Mouse (Mus musculus): ENCODE measurements around the gene Gimap5. TPM values are rescaled to one million over a fixed set of nuclear protein-coding genes. Genes with fewer than 3 reads are reported as not detected.

Gene Gimap5
- polyA plus RNA-seq, 1 experiment from 2014 or later: 6.9 TPM

DNA sequence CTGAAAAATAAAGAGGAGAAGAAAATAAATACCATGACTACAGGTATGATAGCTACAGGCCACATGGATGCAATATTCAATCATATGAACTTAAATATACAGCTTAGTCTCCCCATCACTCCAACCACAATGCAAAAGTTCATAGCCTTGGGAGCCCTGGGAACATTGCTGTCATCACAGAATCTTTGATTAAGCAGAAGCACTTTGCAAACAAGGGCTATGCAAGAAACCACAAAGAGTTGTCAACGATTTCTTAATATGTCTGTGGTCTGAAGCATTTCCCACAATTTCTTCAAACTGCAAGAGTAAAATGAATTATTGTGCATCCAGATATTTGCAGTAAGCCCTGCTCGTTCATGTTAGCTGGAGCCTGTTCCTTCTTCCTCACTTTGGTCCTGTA is 8.9 kb upstream of the Gimap5 start:
- no peaks in the 10 kb centered on the region for H3K9me3 ChIP-seq (replicated peaks; ENCODE audit: control insufficient read depth, low read length)
- H3K9ac ChIP-seq (ENCODE audit: low read length): no peak overlapping the region
- H3K27me3 ChIP-seq (ENCODE audit: control insufficient read depth, insufficient read depth, low read length): 0 out of 2 replicates have a peak, but pooled peaks cover 3% of the 10 kb centered on the region
- H3K36me3 ChIP-seq (ENCODE audit: control insufficient read depth, insufficient read depth, low read length): no peaks in the 10 kb centered on the region
- no peak overlapping the region for H3K27ac ChIP-seq (ENCODE audit: low read length)
- ATAC-seq (ENCODE audit: insufficient read depth, low FRiP score): no peak
- WGBS: 66% methylated on average over 2 of the region's 2 CpGs
- no peak overlapping the region for H3K4me3 ChIP-seq (replicated peaks; ENCODE audit: low read length)
- H3K4me1 ChIP-seq (ENCODE audit: control insufficient read depth, insufficient read depth, low read length): 0 out of 2 replicates have a peak, but pooled peaks cover 3% of the 10 kb centered on the region
- H3K4me2 ChIP-seq (ENCODE audit: low read depth, low read length): no peak overlapping the region

DNA sequence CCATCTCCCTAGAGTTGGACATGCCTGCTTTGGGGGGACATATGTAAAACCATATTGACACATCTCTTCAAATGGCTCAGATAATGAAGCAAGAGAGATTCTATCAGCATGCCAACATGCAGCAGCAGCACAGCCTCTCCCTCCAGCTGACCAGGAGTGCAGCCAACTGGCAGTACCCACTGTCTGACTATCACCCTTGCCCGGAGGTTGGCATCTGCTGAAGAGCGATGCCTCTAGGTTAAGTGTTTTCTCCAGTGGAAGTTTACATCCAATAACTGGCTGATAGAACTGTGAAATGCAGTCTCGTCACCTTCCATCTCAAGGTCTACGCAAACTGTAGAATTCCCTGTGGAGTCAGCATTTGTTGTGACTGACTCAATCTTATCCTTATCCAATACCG is 8.3 kb upstream of the Gimap5 start:
- Histone ChIP-seq H3K36me3 (ENCODE audit: control insufficient read depth, insufficient read depth, low read length) (no peaks in the 10 kb centered on the region), H3K9me3 (replicated peaks; ENCODE audit: control insufficient read depth, low read length) (no peaks in the 10 kb centered on the region), H3K9ac (ENCODE audit: low read length) (no peak overlapping the region), H3K27ac (ENCODE audit: low read length) (no peak overlapping the region), H3K4me1 (ENCODE audit: control insufficient read depth, insufficient read depth, low read length) (peaks cover 9% of the 10 kb centered on the region), H3K4me2 (ENCODE audit: low read depth, low read length) (no peak overlapping the region), H3K27me3 (ENCODE audit: control insufficient read depth, insufficient read depth, low read length) (peaks cover 8% of the 10 kb centered on the region), H3K4me3 (replicated peaks; ENCODE audit: low read length) (no peak overlapping the region)
- 87% methylated on average over 5 of the region's 5 CpGs for WGBS
- no peak for ATAC-seq (ENCODE audit: insufficient read depth, low FRiP score)

- Histone ChIP-seq H3K4me2 (ENCODE audit: low read depth, low read length) (peak within 1 kb of the TSS; percentile 41; the same call in 1 of the 2 replicates), H3K9ac (ENCODE audit: low read length) (0 out of 2 replicates have a peak within 1 kb of the TSS, but pooled peaks have one; percentile 2), H3K9me3 (replicated peaks; ENCODE audit: control insufficient read depth, low read length) (no peaks in the 10 kb centered on the region), H3K27me3 (ENCODE audit: control insufficient read depth, insufficient read depth, low read length) (peaks cover 15% of the 10 kb centered on the region), H3K36me3 (ENCODE audit: control insufficient read depth, insufficient read depth, low read length) (no peaks in the 10 kb centered on the region), H3K4me3 (replicated peaks; ENCODE audit: low read length) (peak within 1 kb of the TSS; percentile 20), H3K4me1 (ENCODE audit: control insufficient read depth, insufficient read depth, low read length) (peaks cover 14% of the 10 kb centered on the region), H3K27ac (ENCODE audit: low read length) (peak within 1 kb of the TSS; percentile 14; the same call in 1 of the 2 replicates)
- 70% methylated on average over 15 of the region's 15 CpGs for WGBS
- ATAC-seq (ENCODE audit: insufficient read depth, low FRiP score): no peak
Observed at GRCm38 (mm10) chr6:48738961-48739779, 6.8 kb upstream of the Gimap5 start, which contains the start of gene Gimap1. Gene Gimap1, plus strand, starts transcription at chr6:48739054.

DNA sequence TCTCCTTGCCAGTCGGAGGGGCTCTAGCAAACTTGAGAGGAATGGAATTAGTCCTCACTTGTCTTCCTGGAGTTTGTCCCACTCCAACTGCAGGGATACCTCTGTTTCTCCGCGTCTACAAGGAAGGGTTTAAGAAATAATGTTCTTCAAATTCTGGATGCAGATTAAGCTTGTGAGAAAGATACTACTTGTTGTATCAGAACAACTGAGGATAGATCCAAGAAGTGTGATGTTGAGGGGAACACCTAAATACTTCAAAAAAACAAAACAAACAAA is 6.3 kb upstream of the Gimap5 start:
- H3K36me3 ChIP-seq (ENCODE audit: control insufficient read depth, insufficient read depth, low read length): no peaks in the 10 kb centered on the region
- 75% methylated on average over 3 of the region's 3 CpGs for WGBS
- peak overlapping the region; percentile 7; the same call in 1 of the 2 replicates for H3K4me3 ChIP-seq (replicated peaks; ENCODE audit: low read length)
- no peaks in the 10 kb centered on the region for H3K9me3 ChIP-seq (replicated peaks; ENCODE audit: control insufficient read depth, low read length)
- peaks cover 14% of the 10 kb centered on the region for H3K4me1 ChIP-seq (ENCODE audit: control insufficient read depth, insufficient read depth, low read length)
- H3K27me3 ChIP-seq (ENCODE audit: control insufficient read depth, insufficient read depth, low read length): peaks cover 15% of the 10 kb centered on the region
- no peak overlapping the region for H3K27ac ChIP-seq (ENCODE audit: low read length)
- H3K4me2 ChIP-seq (ENCODE audit: low read depth, low read length): peak overlapping the region; percentile 41; the same call in 1 of the 2 replicates
- no peak for ATAC-seq (ENCODE audit: insufficient read depth, low FRiP score)
- H3K9ac ChIP-seq (ENCODE audit: low read length): no peak overlapping the region

- Histone ChIP-seq H3K4me3 (replicated peaks; ENCODE audit: low read length) (peak overlapping the region; percentile 8), H3K9me3 (replicated peaks; ENCODE audit: control insufficient read depth, low read length) (no peaks in the 10 kb centered on the region), H3K4me2 (ENCODE audit: low read depth, low read length) (peak overlapping the region; percentile 41), H3K27me3 (ENCODE audit: control insufficient read depth, insufficient read depth, low read length) (peaks cover 15% of the 10 kb centered on the region), H3K4me1 (ENCODE audit: control insufficient read depth, insufficient read depth, low read length) (peaks cover 14% of the 10 kb centered on the region), H3K27ac (ENCODE audit: low read length) (peak overlapping the region; percentile 60), H3K9ac (ENCODE audit: low read length) (peak overlapping the region; percentile 31; the same call in 1 of the 2 replicates), H3K36me3 (ENCODE audit: control insufficient read depth, insufficient read depth, low read length) (no peaks in the 10 kb centered on the region)
- 60% methylated on average over 3 of the region's 3 CpGs for WGBS
- no peak for ATAC-seq (ENCODE audit: insufficient read depth, low FRiP score)
Observed at GRCm38 (mm10) chr6:48740501-48741169, 5.4 kb upstream of the Gimap5 start.

- peaks cover 15% of the 10 kb centered on the region for H3K27me3 ChIP-seq (ENCODE audit: control insufficient read depth, insufficient read depth, low read length)
- H3K4me1 ChIP-seq (ENCODE audit: control insufficient read depth, insufficient read depth, low read length): peaks cover 16% of the 10 kb centered on the region
- H3K4me2 ChIP-seq (ENCODE audit: low read depth, low read length): peak overlapping the region; percentile 85; the same call in 1 of the 2 replicates
- peak; percentile 39; the same call in 1 of the 2 replicates for ATAC-seq (ENCODE audit: insufficient read depth, low FRiP score)
- H3K9me3 ChIP-seq (replicated peaks; ENCODE audit: control insufficient read depth, low read length): no peaks in the 10 kb centered on the region
- H3K4me3 ChIP-seq (replicated peaks; ENCODE audit: low read length): no peak overlapping the region
- peak overlapping the region; percentile 60 for H3K27ac ChIP-seq (ENCODE audit: low read length)
- no peaks in the 10 kb centered on the region for H3K36me3 ChIP-seq (ENCODE audit: control insufficient read depth, insufficient read depth, low read length)
- WGBS: 17% methylated on average over 3 of the region's 3 CpGs
- no peak overlapping the region for H3K9ac ChIP-seq (ENCODE audit: low read length)
Observed at GRCm38 (mm10) chr6:48741273-48741672, 4.7 kb upstream of the Gimap5 start.

- peaks cover 16% of the 10 kb centered on the region for H3K4me1 ChIP-seq (ENCODE audit: control insufficient read depth, insufficient read depth, low read length)
- H3K36me3 ChIP-seq (ENCODE audit: control insufficient read depth, insufficient read depth, low read length): no peaks in the 10 kb centered on the region
- peak overlapping the region; percentile 85 for H3K4me2 ChIP-seq (ENCODE audit: low read depth, low read length)
- peak overlapping the region; percentile 60 for H3K27ac ChIP-seq (ENCODE audit: low read length)
- 10% methylated on average over 9 of the region's 9 CpGs for WGBS
- no peak overlapping the region for H3K9ac ChIP-seq (ENCODE audit: low read length)
- peaks cover 15% of the 10 kb centered on the region for H3K27me3 ChIP-seq (ENCODE audit: control insufficient read depth, insufficient read depth, low read length)
- 0 out of 2 replicates have a peak overlapping the region, but pooled peaks have one; percentile 51 for H3K4me3 ChIP-seq (replicated peaks; ENCODE audit: low read length)
- ATAC-seq (ENCODE audit: insufficient read depth, low FRiP score): no peak; the same call in 1 of the 2 replicates
- H3K9me3 ChIP-seq (replicated peaks; ENCODE audit: control insufficient read depth, low read length): no peaks in the 10 kb centered on the region
Observed at GRCm38 (mm10) chr6:48741711-48742206, 4.2 kb upstream of the Gimap5 start.

DNA sequence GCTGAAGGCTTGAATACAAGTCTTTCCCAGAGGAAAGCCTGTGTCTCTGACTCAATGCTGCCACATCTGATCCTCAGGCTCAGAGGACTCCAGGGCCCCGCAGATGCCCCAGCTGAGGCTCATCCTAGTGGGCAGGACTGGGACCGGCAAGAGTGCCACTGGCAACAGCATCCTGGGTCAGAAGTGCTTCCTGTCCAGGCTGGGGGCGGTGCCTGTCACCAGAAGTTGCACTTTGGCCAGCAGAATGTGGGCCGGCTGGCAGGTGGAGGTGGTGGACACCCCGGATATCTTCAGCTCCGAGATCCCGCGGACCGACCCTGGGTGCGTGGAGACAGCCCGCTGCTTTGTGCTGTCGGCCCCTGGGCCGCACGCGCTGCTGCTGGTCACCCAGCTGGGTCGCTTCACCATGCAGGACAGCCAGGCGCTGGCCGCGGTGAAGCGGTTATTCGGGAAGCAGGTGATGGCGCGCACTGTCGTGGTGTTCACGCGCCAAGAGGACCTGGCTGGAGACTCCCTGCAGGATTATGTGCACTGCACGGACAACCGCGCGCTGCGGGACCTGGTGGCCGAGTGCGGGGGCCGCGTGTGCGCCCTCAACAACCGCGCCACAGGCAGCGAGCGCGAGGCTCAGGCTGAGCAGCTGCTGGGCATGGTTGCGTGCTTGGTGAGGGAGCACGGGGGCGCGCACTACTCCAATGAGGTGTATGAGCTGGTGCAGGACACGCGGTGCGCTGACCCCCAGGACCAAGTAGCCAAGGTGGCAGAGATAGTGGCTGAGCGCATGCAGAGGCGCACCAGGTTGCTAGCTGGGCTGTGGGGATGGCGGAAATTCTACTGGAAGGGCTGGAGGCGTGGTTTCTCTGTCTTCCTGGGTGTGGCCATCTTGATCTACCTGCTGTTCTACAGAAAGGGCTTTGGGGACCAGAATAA is 3.3 kb upstream of the Gimap5 start:
- peaks cover 16% of the 10 kb centered on the region for H3K4me1 ChIP-seq (ENCODE audit: control insufficient read depth, insufficient read depth, low read length)
- ATAC-seq (ENCODE audit: insufficient read depth, low FRiP score): peak; percentile 63
- peak overlapping the region; percentile 69 for H3K9ac ChIP-seq (ENCODE audit: low read length)
- H3K4me3 ChIP-seq (replicated peaks; ENCODE audit: low read length): peak overlapping the region; percentile 51
- H3K9me3 ChIP-seq (replicated peaks; ENCODE audit: control insufficient read depth, low read length): no peaks in the 10 kb centered on the region
- peaks cover 15% of the 10 kb centered on the region for H3K27me3 ChIP-seq (ENCODE audit: control insufficient read depth, insufficient read depth, low read length)
- H3K27ac ChIP-seq (ENCODE audit: low read length): peak overlapping the region; percentile 56
- H3K36me3 ChIP-seq (ENCODE audit: control insufficient read depth, insufficient read depth, low read length): no peaks in the 10 kb centered on the region
- 11% methylated on average over 52 of the region's 52 CpGs for WGBS
- peak overlapping the region; percentile 85 for H3K4me2 ChIP-seq (ENCODE audit: low read depth, low read length)
